Mouse (Mus musculus): ENCODE results near the gene Pard3. TPM values are rescaled to one million over a fixed set of nuclear protein-coding genes. Genes with fewer than 3 reads are reported as not detected.

Pard3 gene
- polyA plus RNA-seq, 1 experiment from 2014 or later: 16.5 TPM

- Histone ChIP-seq H3K9ac (ENCODE audit: low read length) (no peak overlapping the region), H3K27me3 (replicated peaks; ENCODE audit: control insufficient read depth, insufficient read depth, low read length) (no peaks in the 10 kb centered on the region), H3K4me1 (ENCODE audit: control insufficient read depth, insufficient read depth, low read length) (peaks cover 2% of the 10 kb centered on the region), H3K4me2 (ENCODE audit: low read length) (no peak overlapping the region), H3K4me3 (ENCODE audit: low read depth, low read length) (no peak overlapping the region), H3K27ac (ENCODE audit: low read depth, low read length) (no peak overlapping the region), H3K36me3 (ENCODE audit: control insufficient read depth, insufficient read depth, low read length) (no peaks in the 10 kb centered on the region), H3K9me3 (replicated peaks; ENCODE audit: control insufficient read depth, low read length) (no peaks in the 10 kb centered on the region)
- no peak for ATAC-seq
- no peak for DNase-seq (ENCODE audit: low spot score)
Measured at GRCm38 (mm10) chr8:127557566-127557965, 493.9 kb downstream of the Pard3 start.

GRCm38 (mm10) chr8:127563634-127564033 lies 499.9 kb downstream of the Pard3 start:
- Histone ChIP-seq H3K27me3 (replicated peaks; ENCODE audit: control insufficient read depth, insufficient read depth, low read length) (no peaks in the 10 kb centered on the region), H3K4me2 (ENCODE audit: low read length) (no peak overlapping the region), H3K4me1 (ENCODE audit: control insufficient read depth, insufficient read depth, low read length) (peaks cover 4% of the 10 kb centered on the region; the same call in 1 of the 2 replicates), H3K4me3 (ENCODE audit: low read depth, low read length) (no peak overlapping the region), H3K27ac (ENCODE audit: low read depth, low read length) (no peak overlapping the region), H3K9me3 (replicated peaks; ENCODE audit: control insufficient read depth, low read length) (no peaks in the 10 kb centered on the region), H3K36me3 (ENCODE audit: control insufficient read depth, insufficient read depth, low read length) (no peaks in the 10 kb centered on the region), H3K9ac (ENCODE audit: low read length) (no peak overlapping the region)
- WGBS: 94% methylated on average over 5 of the region's 5 CpGs
- no peak for DNase-seq (ENCODE audit: low spot score)
- ATAC-seq: no peak

GRCm38 (mm10) chr8:127564426-127564825 lies 500.7 kb downstream of the Pard3 start:
- Histone ChIP-seq H3K9ac (ENCODE audit: low read length) (no peak overlapping the region), H3K27ac (ENCODE audit: low read depth, low read length) (no peak overlapping the region), H3K4me1 (ENCODE audit: control insufficient read depth, insufficient read depth, low read length) (peaks cover 4% of the 10 kb centered on the region; the same call in 1 of the 2 replicates), H3K27me3 (replicated peaks; ENCODE audit: control insufficient read depth, insufficient read depth, low read length) (no peaks in the 10 kb centered on the region), H3K4me2 (ENCODE audit: low read length) (no peak overlapping the region), H3K9me3 (replicated peaks; ENCODE audit: control insufficient read depth, low read length) (no peaks in the 10 kb centered on the region), H3K36me3 (ENCODE audit: control insufficient read depth, insufficient read depth, low read length) (no peaks in the 10 kb centered on the region), H3K4me3 (ENCODE audit: low read depth, low read length) (no peak overlapping the region)
- DNase-seq (ENCODE audit: low spot score) (no peak), ATAC-seq (no peak)
- WGBS: 30% methylated on average over 4 of the region's 4 CpGs

GRCm38 (mm10) chr8:127569212-127569611 lies 505.5 kb downstream of the Pard3 start:
- no peak for DNase-seq (ENCODE audit: low spot score)
- H3K27ac ChIP-seq (ENCODE audit: low read depth, low read length): no peak overlapping the region
- H3K9ac ChIP-seq (ENCODE audit: low read length): no peak overlapping the region
- 84% methylated on average over 5 of the region's 5 CpGs for WGBS
- no peak overlapping the region for H3K4me2 ChIP-seq (ENCODE audit: low read length)
- no peaks in the 10 kb centered on the region for H3K27me3 ChIP-seq (replicated peaks; ENCODE audit: control insufficient read depth, insufficient read depth, low read length)
- no peak overlapping the region for H3K4me3 ChIP-seq (ENCODE audit: low read depth, low read length)
- ATAC-seq: no peak
- H3K9me3 ChIP-seq (replicated peaks; ENCODE audit: control insufficient read depth, low read length): no peaks in the 10 kb centered on the region
- H3K4me1 ChIP-seq (ENCODE audit: control insufficient read depth, insufficient read depth, low read length): peaks cover 3% of the 10 kb centered on the region; the same call in 1 of the 2 replicates
- no peaks in the 10 kb centered on the region for H3K36me3 ChIP-seq (ENCODE audit: control insufficient read depth, insufficient read depth, low read length)

- H3K4me3 ChIP-seq (ENCODE audit: low read depth, low read length): no peak overlapping the region
- no peak overlapping the region for H3K4me2 ChIP-seq (ENCODE audit: low read length)
- ATAC-seq (no peak), DNase-seq (ENCODE audit: low spot score) (no peak)
- no peak overlapping the region for H3K27ac ChIP-seq (ENCODE audit: low read depth, low read length)
- H3K9me3 ChIP-seq (replicated peaks; ENCODE audit: control insufficient read depth, low read length): no peaks in the 10 kb centered on the region
- WGBS: 89% methylated on average over 1 of the region's 1 CpGs
- H3K36me3 ChIP-seq (ENCODE audit: control insufficient read depth, insufficient read depth, low read length): no peaks in the 10 kb centered on the region
- H3K27me3 ChIP-seq (replicated peaks; ENCODE audit: control insufficient read depth, insufficient read depth, low read length): no peaks in the 10 kb centered on the region
- no peaks in the 10 kb centered on the region; the same call in 1 of the 2 replicates for H3K4me1 ChIP-seq (ENCODE audit: control insufficient read depth, insufficient read depth, low read length)
- H3K9ac ChIP-seq (ENCODE audit: low read length): no peak overlapping the region
Measured at GRCm38 (mm10) chr8:127570527-127570926, 506.8 kb downstream of the Pard3 start.

- Histone ChIP-seq H3K27ac (ENCODE audit: low read depth, low read length) (no peak overlapping the region; the same call in 1 of the 2 replicates), H3K4me1 (ENCODE audit: control insufficient read depth, insufficient read depth, low read length) (no peaks in the 10 kb centered on the region; the same call in 1 of the 2 replicates), H3K4me2 (ENCODE audit: low read length) (no peak overlapping the region), H3K27me3 (replicated peaks; ENCODE audit: control insufficient read depth, insufficient read depth, low read length) (no peaks in the 10 kb centered on the region), H3K36me3 (ENCODE audit: control insufficient read depth, insufficient read depth, low read length) (no peaks in the 10 kb centered on the region), H3K9me3 (replicated peaks; ENCODE audit: control insufficient read depth, low read length) (no peaks in the 10 kb centered on the region), H3K9ac (ENCODE audit: low read length) (no peak overlapping the region), H3K4me3 (ENCODE audit: low read depth, low read length) (no peak overlapping the region)
- DNase-seq (ENCODE audit: low spot score): peak; percentile 39
- 78% methylated on average over 4 of the region's 4 CpGs for WGBS
- 0 out of 2 replicates have a peak, but pooled peaks have one; percentile 32 for ATAC-seq
Measured at GRCm38 (mm10) chr8:127572493-127572892, 508.8 kb downstream of the Pard3 start.

- H3K27me3 ChIP-seq (replicated peaks; ENCODE audit: control insufficient read depth, insufficient read depth, low read length): no peaks in the 10 kb centered on the region
- ATAC-seq (no peak), DNase-seq (ENCODE audit: low spot score) (no peak)
- no peaks in the 10 kb centered on the region; the same call in 1 of the 2 replicates for H3K4me1 ChIP-seq (ENCODE audit: control insufficient read depth, insufficient read depth, low read length)
- H3K4me2 ChIP-seq (ENCODE audit: low read length): no peak overlapping the region
- no peaks in the 10 kb centered on the region for H3K9me3 ChIP-seq (replicated peaks; ENCODE audit: control insufficient read depth, low read length)
- H3K4me3 ChIP-seq (ENCODE audit: low read depth, low read length): no peak overlapping the region
- 88% methylated on average over 4 of the region's 4 CpGs for WGBS
- H3K9ac ChIP-seq (ENCODE audit: low read length): no peak overlapping the region
- H3K27ac ChIP-seq (ENCODE audit: low read depth, low read length): no peak overlapping the region
- H3K36me3 ChIP-seq (ENCODE audit: control insufficient read depth, insufficient read depth, low read length): no peaks in the 10 kb centered on the region
Measured at GRCm38 (mm10) chr8:127576657-127577056, 513.0 kb downstream of the Pard3 start.

- H3K4me3 ChIP-seq (ENCODE audit: low read depth, low read length): no peak overlapping the region
- ATAC-seq (peak; percentile 44; the same call in 1 of the 2 replicates), DNase-seq (ENCODE audit: low spot score) (peak; percentile 81)
- 19% methylated on average over 6 of the region's 6 CpGs for WGBS
- no peak overlapping the region for H3K9ac ChIP-seq (ENCODE audit: low read length)
- H3K36me3 ChIP-seq (ENCODE audit: control insufficient read depth, insufficient read depth, low read length): no peaks in the 10 kb centered on the region
- H3K9me3 ChIP-seq (replicated peaks; ENCODE audit: control insufficient read depth, low read length): no peaks in the 10 kb centered on the region
- no peak overlapping the region for H3K27ac ChIP-seq (ENCODE audit: low read depth, low read length)
- no peaks in the 10 kb centered on the region; the same call in 1 of the 2 replicates for H3K4me1 ChIP-seq (ENCODE audit: control insufficient read depth, insufficient read depth, low read length)
- H3K4me2 ChIP-seq (ENCODE audit: low read length): no peak overlapping the region
- no peaks in the 10 kb centered on the region for H3K27me3 ChIP-seq (replicated peaks; ENCODE audit: control insufficient read depth, insufficient read depth, low read length)
Measured at GRCm38 (mm10) chr8:127577656-127578055, 514.0 kb downstream of the Pard3 start.

- H3K4me3 ChIP-seq (ENCODE audit: low read depth, low read length): no peak overlapping the region
- H3K9ac ChIP-seq (ENCODE audit: low read length): no peak overlapping the region
- no peaks in the 10 kb centered on the region; the same call in 1 of the 2 replicates for H3K4me1 ChIP-seq (ENCODE audit: control insufficient read depth, insufficient read depth, low read length)
- H3K36me3 ChIP-seq (ENCODE audit: control insufficient read depth, insufficient read depth, low read length): no peaks in the 10 kb centered on the region
- H3K9me3 ChIP-seq (replicated peaks; ENCODE audit: control insufficient read depth, low read length): no peaks in the 10 kb centered on the region
- no peak overlapping the region for H3K27ac ChIP-seq (ENCODE audit: low read depth, low read length)
- H3K4me2 ChIP-seq (ENCODE audit: low read length): no peak overlapping the region
- no peak for ATAC-seq
- no peaks in the 10 kb centered on the region for H3K27me3 ChIP-seq (replicated peaks; ENCODE audit: control insufficient read depth, insufficient read depth, low read length)
- no peak for DNase-seq (ENCODE audit: low spot score)
- WGBS: 92% methylated on average over 9 of the region's 9 CpGs
Measured at GRCm38 (mm10) chr8:127579436-127579835, 515.7 kb downstream of the Pard3 start.

Measured in forebrain, embryonic 14.5 days (tissue).